Mouse (Mus musculus) forebrain, postnatal 0 days (tissue): Measurements from ENCODE around the gene Ppfia4. TPM values are rescaled to one million over a fixed set of nuclear protein-coding genes. Genes with fewer than 3 reads are reported as not detected.

Source experiments
- ATAC-seq: fragments of 200-750 bp; cut with Nextera tagmentation; 2 replicates; pipeline ENCODE4 v1.8.0; 2017; ENCODE audit warnings: mild to moderate bottlenecking, moderate library complexity
- DNase-seq: peaks from one replicate; pipeline ENCODE4 v3.0.0-alpha.2; 2015
- H3K27ac ChIP-seq: fragments of 300-500 bp; sonication (generic); 2 replicates; pipeline ENCODE4 v1.5.1; 2014; ENCODE audit warnings: low read depth, mild to moderate bottlenecking, antibody characterized with exemption, low read length, moderate library complexity, mixed read lengths
- H3K27me3 ChIP-seq: fragments of 300-500 bp; sonication (generic); 2 replicates; pipeline ENCODE4 v1.6.1; 2014; ENCODE audit warnings: mild to moderate bottlenecking, low read length, mixed read lengths; ENCODE audit not compliant: insufficient read depth
- H3K36me3 ChIP-seq: fragments of 300-500 bp; sonication (generic); 2 replicates; pipeline ENCODE4 v1.6.1; 2014; ENCODE audit warnings: mild to moderate bottlenecking, moderate library complexity; ENCODE audit not compliant: insufficient read depth
- H3K4me1 ChIP-seq: fragments of 300-500 bp; sonication (generic); 2 replicates; pipeline ENCODE4 v1.6.1; 2014; ENCODE audit warnings: antibody characterized with exemption; ENCODE audit not compliant: insufficient read depth
- H3K4me2 ChIP-seq: fragments of 300-500 bp; sonication (generic); 2 replicates; pipeline ENCODE4 v1.6.1; 2014; ENCODE audit warnings: low read depth, mild to moderate bottlenecking, moderate library complexity
- H3K4me3 ChIP-seq: fragments of 300-500 bp; sonication (generic); 2 replicates; pipeline ENCODE4 v1.5.1; 2014; ENCODE audit warnings: low read depth, low read length, mixed read lengths
- H3K9ac ChIP-seq: fragments of 300-500 bp; sonication (generic); 2 replicates; pipeline ENCODE4 v1.6.1; 2014; ENCODE audit warnings: mild to moderate bottlenecking
- H3K9me3 ChIP-seq: fragments of 300-500 bp; sonication (generic); 2 replicates; pipeline ENCODE4 v1.6.1; 2016; ENCODE audit warnings: low read length
- CTCF ChIP-seq: sonication (generic); IDR thresholded peaks from 2 replicates; pipeline ENCODE4 v1.5.1; 2016; ENCODE audit warnings: antibody characterized with exemption, control low read depth, low read depth
- WGBS: fragments of 180-500 bp; shearing (Covaris S2); extraction: QIAGEN DNeasy Blood & Tissue Kit; methylation state at CpG from one replicate; pipeline ENCODE4 v1.1.7; 2014; 5-methylcytosine and 5-hydroxymethylcytosine counted together
- polyA plus RNA-seq: library from polyadenylated mRNA; unstranded; fragments of >200 nt; fragmentation: Nextera tagmentation; extraction: Ambion mirVana; gene quantifications from 2 replicates; pipeline ENCODE4 v1.2.1, GENCODE M21; 2015
- total RNA-seq: library from RNA; depleted of rRNA; stranded (reverse); fragments of >200 nt; gene quantifications from 2 replicates; pipeline ENCODE4 v1.2.3, GENCODE M21; 2014

Ppfia4 gene
- total and polyA plus RNA-seq, 2 experiments from 2014 or later = 17.5 to 31.9 TPM

GRCm38 (mm10) chr1:134339162-134339561 is 6.4 kb upstream of the Ppfia4 start:
- H3K9me3 ChIP-seq = no peaks in the 10 kb centered on the region
- H3K36me3 ChIP-seq = no peaks in the 10 kb centered on the region
- H3K4me3 ChIP-seq = no peak overlapping the region
- no peak overlapping the region for H3K4me2 ChIP-seq
- H3K27me3 ChIP-seq = no peaks in the 10 kb centered on the region
- no peaks in the 10 kb centered on the region for H3K4me1 ChIP-seq
- ATAC-seq (no peak), DNase-seq (no peak)
- no peak overlapping the region for H3K27ac ChIP-seq
- H3K9ac ChIP-seq = no peak overlapping the region
- WGBS = 95% methylated on average over 7 of the region's 7 CpGs
- TF ChIP-seq CTCF = no peak

GRCm38 (mm10) chr1:134336958-134337710 is 4.4 kb upstream of the Ppfia4 start:
- Histone ChIP-seq H3K27me3 (no peaks in the 10 kb centered on the region), H3K9ac (no peak overlapping the region), H3K4me1 (no peaks in the 10 kb centered on the region), H3K4me3 (no peak overlapping the region), H3K27ac (no peak overlapping the region), H3K4me2 (no peak overlapping the region), H3K36me3 (no peaks in the 10 kb centered on the region), H3K9me3 (no peaks in the 10 kb centered on the region)
- WGBS = 77% methylated on average over 11 of the region's 11 CpGs
- DNase-seq = no peak
- TF ChIP-seq CTCF = no peak
- ATAC-seq = no peak

- no peak for TF ChIP-seq CTCF
- Histone ChIP-seq H3K27ac (peak overlapping the region; percentile 35; the same call in 1 of the 2 replicates), H3K4me2 (no peak overlapping the region), H3K27me3 (no peaks in the 10 kb centered on the region), H3K4me3 (no peak overlapping the region), H3K4me1 (no peaks in the 10 kb centered on the region), H3K9me3 (no peaks in the 10 kb centered on the region), H3K36me3 (no peaks in the 10 kb centered on the region), H3K9ac (no peak overlapping the region)
- DNase-seq (peak; percentile 50), ATAC-seq (peak; percentile 75; the same call in 1 of the 2 replicates)
- 85% methylated on average over 12 of the region's 12 CpGs for WGBS
Observed at GRCm38 (mm10) chr1:134335924-134336810, 3.4 kb upstream of the Ppfia4 start.

- no peaks in the 10 kb centered on the region for H3K4me1 ChIP-seq
- no peak overlapping the region for H3K27ac ChIP-seq
- H3K9ac ChIP-seq = no peak overlapping the region
- no peak overlapping the region for H3K4me3 ChIP-seq
- WGBS = 65% methylated on average over 13 of the region's 13 CpGs
- no peak for TF ChIP-seq CTCF
- no peaks in the 10 kb centered on the region for H3K9me3 ChIP-seq
- no peaks in the 10 kb centered on the region for H3K36me3 ChIP-seq
- ATAC-seq (peak; percentile 82), DNase-seq (peak; percentile 62)
- no peak overlapping the region for H3K4me2 ChIP-seq
- H3K27me3 ChIP-seq = no peaks in the 10 kb centered on the region
Observed at GRCm38 (mm10) chr1:134335211-134335923, 2.6 kb upstream of the Ppfia4 start.

- no peak for TF ChIP-seq CTCF
- no peak overlapping the region for H3K4me2 ChIP-seq
- DNase-seq = no peak
- no peaks in the 10 kb centered on the region for H3K9me3 ChIP-seq
- WGBS = 76% methylated on average over 7 of the region's 7 CpGs
- no peak overlapping the region for H3K9ac ChIP-seq
- no peaks in the 10 kb centered on the region for H3K36me3 ChIP-seq
- no peaks in the 10 kb centered on the region for H3K4me1 ChIP-seq
- no peak for ATAC-seq
- no peak overlapping the region for H3K4me3 ChIP-seq
- H3K27me3 ChIP-seq = no peaks in the 10 kb centered on the region
- no peak overlapping the region for H3K27ac ChIP-seq
Observed at GRCm38 (mm10) chr1:134334111-134334827, 1.5 kb upstream of the Ppfia4 start.

GRCm38 (mm10) chr1:134333371-134334110 is 813 bp upstream of the Ppfia4 start:
- H3K27me3 ChIP-seq = no peaks in the 10 kb centered on the region
- no peak overlapping the region for H3K9ac ChIP-seq
- ATAC-seq (no peak), DNase-seq (no peak)
- no peak overlapping the region for H3K27ac ChIP-seq
- H3K4me2 ChIP-seq = no peak overlapping the region
- no peaks in the 10 kb centered on the region for H3K4me1 ChIP-seq
- no peaks in the 10 kb centered on the region for H3K36me3 ChIP-seq
- 83% methylated on average over 10 of the region's 10 CpGs for whole genome bisulfite sequencing
- H3K4me3 ChIP-seq = no peak overlapping the region
- no peak for TF ChIP-seq CTCF
- no peaks in the 10 kb centered on the region for H3K9me3 ChIP-seq
